Mouse (Mus musculus) liver, postnatal 0 days (tissue): ENCODE measurements around the gene Fem1b. TPM values are rescaled to one million over a fixed set of nuclear protein-coding genes. Genes with fewer than 3 reads are reported as not detected.

Experiments used
- ATAC-seq: fragments of 200-750 bp; cut with Nextera tagmentation; 2 replicates; pipeline ENCODE4 v1.8.0; 2017; ENCODE audit warnings: mild to moderate bottlenecking, moderate library complexity
- DNase-seq: peaks from one replicate; pipeline ENCODE4 v3.0.0-alpha.2; 2016
- H3K27ac ChIP-seq: fragments of 300-500 bp; sonication (generic); 2 replicates; pipeline ENCODE4 v1.5.1; 2014; ENCODE audit warnings: antibody characterized with exemption, moderate library complexity, mild to moderate bottlenecking, low read depth
- H3K27me3 ChIP-seq: fragments of 300-500 bp; sonication (generic); 2 replicates; pipeline ENCODE4 v1.6.1; 2014; ENCODE audit warnings: low read length, control low read depth, mixed read lengths; ENCODE audit not compliant: insufficient read depth
- H3K36me3 ChIP-seq: fragments of 300-500 bp; sonication (generic); replicated peaks from 2 replicates; pipeline ENCODE4 v1.6.1; 2014; ENCODE audit warnings: mild to moderate bottlenecking, control low read depth, low read length, moderate library complexity, mixed read lengths; ENCODE audit not compliant: insufficient read depth
- H3K4me1 ChIP-seq: fragments of 300-500 bp; sonication (generic); 2 replicates; pipeline ENCODE4 v1.6.1; 2014; ENCODE audit warnings: antibody characterized with exemption, mild to moderate bottlenecking, control low read depth; ENCODE audit not compliant: insufficient read depth
- H3K4me2 ChIP-seq: fragments of 300-500 bp; sonication (generic); 2 replicates; pipeline ENCODE4 v1.6.1; 2014; ENCODE audit warnings: low read depth, mild to moderate bottlenecking, low read length, moderate library complexity, mixed read lengths
- H3K4me3 ChIP-seq: fragments of 300-500 bp; sonication (generic); 2 replicates; pipeline ENCODE4 v1.5.1; 2014; ENCODE audit warnings: low read depth, low read length
- H3K9ac ChIP-seq: fragments of 300-500 bp; sonication (generic); replicated peaks from 2 replicates; pipeline ENCODE4 v1.6.1; 2014; ENCODE audit warnings: mild to moderate bottlenecking, moderate library complexity
- H3K9me3 ChIP-seq: fragments of 300-500 bp; sonication (generic); 2 replicates; pipeline ENCODE4 v1.6.1; 2016; ENCODE audit warnings: mild to moderate bottlenecking, control low read depth, low read length, mixed read lengths
- CTCF ChIP-seq: sonication (generic); IDR thresholded peaks from 2 replicates; pipeline ENCODE4 v1.5.1; 2016; ENCODE audit warnings: antibody characterized with exemption, low read depth
- EP300 ChIP-seq: IDR thresholded peaks from 2 replicates; pipeline ENCODE4 v1.6.1; 2016; ENCODE audit warnings: antibody characterized with exemption, low read depth, mild to moderate bottlenecking
- WGBS: fragments of 180-500 bp; shearing (Covaris S2); extraction: QIAGEN DNeasy Blood & Tissue Kit; methylation state at CpG from one replicate; pipeline ENCODE4 v1.1.7; 2014; ENCODE audit not compliant: insufficient replicate concordance; 5-methylcytosine and 5-hydroxymethylcytosine counted together
- polyA plus RNA-seq: library from polyadenylated mRNA; unstranded; fragments of >200 nt; fragmentation: Nextera tagmentation; extraction: Ambion mirVana; gene quantifications from 2 replicates; pipeline ENCODE4 v1.2.1, GENCODE M21; 2015

Fem1b gene
- polyA plus RNA-seq, 1 experiment from 2014 or later = 3.8 TPM

GRCm38 (mm10) chr9:62772746-62773145, 39.0 kb downstream of the Fem1b start:
- H3K9ac ChIP-seq = no peak overlapping the region
- no peaks in the 10 kb centered on the region for H3K36me3 ChIP-seq
- no peak for DNase-seq
- no peaks in the 10 kb centered on the region for H3K27me3 ChIP-seq
- no peak overlapping the region for H3K4me3 ChIP-seq
- H3K9me3 ChIP-seq = no peaks in the 10 kb centered on the region
- WGBS = 75% methylated on average over 8 of the region's 8 CpGs
- H3K4me1 ChIP-seq = no peaks in the 10 kb centered on the region
- no peak overlapping the region for H3K27ac ChIP-seq
- H3K4me2 ChIP-seq = no peak overlapping the region
- no peak for ATAC-seq
- TF ChIP-seq EP300 (no peak), CTCF (no peak)

DNA sequence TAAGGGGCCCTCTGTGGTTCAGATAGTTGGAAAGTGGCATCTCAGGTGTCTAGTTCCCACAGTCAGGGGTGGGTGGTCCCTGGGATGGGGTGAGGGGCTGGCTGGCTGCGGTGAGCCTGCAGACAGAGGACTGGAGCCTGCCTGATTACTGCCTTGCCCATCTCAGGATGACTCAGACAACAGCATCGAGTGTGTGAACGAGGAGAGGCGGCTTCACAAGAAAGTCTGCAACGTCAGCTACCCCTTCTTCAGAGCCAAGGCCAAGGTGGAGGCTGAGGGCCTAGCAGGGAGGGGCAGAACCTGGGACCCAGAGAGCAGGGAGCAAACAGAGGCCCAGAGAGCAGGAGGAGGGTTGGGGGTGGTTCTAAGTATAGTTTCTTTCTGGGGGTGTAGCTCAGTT, 43.4 kb downstream of the Fem1b start:
- no peak overlapping the region for H3K4me2 ChIP-seq
- H3K27me3 ChIP-seq = no peaks in the 10 kb centered on the region
- no peak for DNase-seq
- H3K36me3 ChIP-seq = no peaks in the 10 kb centered on the region
- H3K4me3 ChIP-seq = no peak overlapping the region
- no peak overlapping the region for H3K9ac ChIP-seq
- H3K27ac ChIP-seq = no peak overlapping the region
- TF ChIP-seq CTCF (no peak), EP300 (no peak)
- WGBS = 70% methylated on average over 5 of the region's 5 CpGs
- no peaks in the 10 kb centered on the region for H3K9me3 ChIP-seq
- H3K4me1 ChIP-seq = no peaks in the 10 kb centered on the region
- no peak for ATAC-seq

DNA sequence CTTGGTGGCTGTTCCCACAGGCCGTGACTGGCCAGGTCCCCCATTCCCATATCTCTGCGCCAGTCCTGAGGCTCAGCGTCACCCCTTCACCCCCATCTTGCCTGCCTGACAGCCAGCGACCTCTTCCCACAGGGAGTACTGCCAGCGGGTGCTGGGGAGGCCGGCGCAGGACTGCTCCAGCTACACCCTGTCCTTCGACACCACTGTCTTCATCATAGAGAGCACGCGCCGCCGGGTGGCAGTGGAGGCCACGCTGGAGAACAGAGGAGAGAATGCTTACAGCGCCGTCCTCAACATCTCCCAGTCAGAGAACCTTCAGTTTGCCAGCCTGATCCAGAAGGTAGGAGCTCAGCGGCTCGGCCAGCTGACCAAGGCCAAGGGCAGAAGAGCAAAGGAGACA, 44.3 kb downstream of the Fem1b start:
- Histone ChIP-seq H3K9me3 (no peaks in the 10 kb centered on the region), H3K9ac (no peak overlapping the region), H3K4me1 (no peaks in the 10 kb centered on the region), H3K27ac (no peak overlapping the region), H3K36me3 (no peaks in the 10 kb centered on the region), H3K4me3 (no peak overlapping the region), H3K27me3 (no peaks in the 10 kb centered on the region), H3K4me2 (no peak overlapping the region)
- 61% methylated on average over 17 of the region's 17 CpGs for WGBS
- TF ChIP-seq CTCF = no peak
- TF ChIP-seq EP300 = no peak
- DNase-seq (no peak), ATAC-seq (no peak)

DNA sequence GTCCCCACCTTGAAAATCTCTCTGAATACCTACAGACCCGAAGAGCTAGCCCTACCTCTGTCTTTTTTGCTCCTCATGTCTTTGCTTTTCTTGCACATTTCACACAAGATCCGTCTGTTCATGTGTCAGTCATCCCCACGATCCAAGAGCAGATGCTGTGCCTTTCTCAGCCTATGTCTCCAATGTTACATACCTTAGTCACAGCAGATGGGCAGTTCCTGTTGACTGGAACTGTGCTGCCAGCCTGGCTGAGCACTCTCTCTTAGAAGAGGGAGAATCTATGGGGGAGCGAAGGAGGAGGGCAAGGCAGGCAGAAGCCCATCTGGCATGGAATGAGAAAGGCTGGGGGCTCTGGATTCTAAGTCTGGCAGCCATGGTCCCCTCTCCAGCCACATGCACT, 46.4 kb downstream of the Fem1b start:
- Histone ChIP-seq H3K4me1 (no peaks in the 10 kb centered on the region), H3K4me3 (no peak overlapping the region), H3K27me3 (no peaks in the 10 kb centered on the region), H3K36me3 (no peaks in the 10 kb centered on the region), H3K9me3 (no peaks in the 10 kb centered on the region), H3K27ac (no peak overlapping the region), H3K4me2 (no peak overlapping the region), H3K9ac (no peak overlapping the region)
- DNase-seq (no peak), ATAC-seq (no peak)
- no peak for TF ChIP-seq EP300
- 62% methylated on average over 4 of the region's 4 CpGs for WGBS

DNA sequence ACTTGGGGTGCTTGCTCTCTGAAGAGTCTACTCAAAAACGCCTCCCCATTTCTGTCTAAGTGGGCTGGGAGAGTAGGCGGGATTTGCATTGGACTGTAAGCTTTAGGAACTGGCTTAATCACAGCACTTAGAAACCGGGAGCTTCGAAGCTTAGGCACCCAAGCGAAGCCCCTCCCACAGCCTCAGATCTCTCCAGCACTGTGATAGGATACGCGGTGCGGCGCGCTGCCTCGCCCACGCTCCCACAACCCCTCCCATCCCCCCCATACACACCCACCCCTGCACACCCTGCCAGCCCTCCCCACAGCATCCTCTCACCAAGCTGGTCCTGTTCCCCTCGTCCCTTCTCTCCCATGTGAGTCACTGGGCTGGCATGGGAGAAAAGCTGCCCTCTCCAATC, 48.3 kb downstream of the Fem1b start:
- DNase-seq (no peak), ATAC-seq (no peak)
- no peaks in the 10 kb centered on the region for H3K27me3 ChIP-seq
- no peak overlapping the region for H3K27ac ChIP-seq
- no peak overlapping the region for H3K9ac ChIP-seq
- no peaks in the 10 kb centered on the region for H3K36me3 ChIP-seq
- H3K4me2 ChIP-seq = no peak overlapping the region
- 25% methylated on average over 13 of the region's 13 CpGs for WGBS
- H3K9me3 ChIP-seq = no peaks in the 10 kb centered on the region
- H3K4me3 ChIP-seq = no peak overlapping the region
- TF ChIP-seq CTCF (no peak), EP300 (no peak)
- H3K4me1 ChIP-seq = no peaks in the 10 kb centered on the region

DNA sequence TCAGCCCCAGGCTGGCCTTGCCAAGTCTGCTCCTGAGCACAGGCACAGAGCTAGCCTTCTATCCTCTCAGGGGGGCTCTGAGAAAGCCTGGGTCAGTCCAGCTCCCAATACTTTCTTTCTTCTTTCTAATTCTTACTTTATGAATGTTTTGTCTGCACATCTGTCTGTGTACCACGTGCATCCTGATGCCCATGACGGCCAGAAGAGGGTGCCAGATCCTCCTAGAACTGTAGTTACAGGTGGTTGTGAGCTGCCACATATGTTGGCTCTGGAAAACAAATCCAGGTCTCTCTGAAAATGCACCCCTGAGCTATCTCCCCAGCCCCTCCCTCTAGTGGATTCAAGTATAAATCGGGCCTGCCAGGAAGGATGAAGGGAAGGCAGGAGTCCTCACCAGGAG, 52.1 kb downstream of the Fem1b start:
- no peak for DNase-seq
- Histone ChIP-seq H3K4me3 (no peak overlapping the region), H3K4me1 (no peaks in the 10 kb centered on the region), H3K9me3 (no peaks in the 10 kb centered on the region), H3K27me3 (no peaks in the 10 kb centered on the region), H3K27ac (no peak overlapping the region), H3K9ac (no peak overlapping the region), H3K36me3 (no peaks in the 10 kb centered on the region), H3K4me2 (no peak overlapping the region)
- ATAC-seq = no peak
- peak; percentile 42 for TF ChIP-seq CTCF
- TF ChIP-seq EP300 = no peak
- 54% methylated on average over 3 of the region's 3 CpGs for WGBS

GRCm38 (mm10) chr9:62758288-62758687, 53.4 kb downstream of the Fem1b start:
- no peak overlapping the region for H3K4me2 ChIP-seq
- H3K4me3 ChIP-seq = no peak overlapping the region
- H3K9ac ChIP-seq = no peak overlapping the region
- H3K27ac ChIP-seq = no peak overlapping the region
- TF ChIP-seq EP300 = no peak
- TF ChIP-seq CTCF = no peak
- no peaks in the 10 kb centered on the region for H3K27me3 ChIP-seq
- H3K36me3 ChIP-seq = no peaks in the 10 kb centered on the region
- H3K9me3 ChIP-seq = no peaks in the 10 kb centered on the region
- 76% methylated on average over 4 of the region's 4 CpGs for WGBS
- no peaks in the 10 kb centered on the region for H3K4me1 ChIP-seq
- DNase-seq = no peak
- no peak for ATAC-seq
